Mouse (Mus musculus) cerebellum, adult 18-20 months (tissue): ENCODE results near the gene Nfat5.

Source experiments
- DNase-seq, 2 experiments: peaks; one replicate each; pipeline ENCODE4 v3.0.0; 2021

The Nfat5 gene

DNA sequence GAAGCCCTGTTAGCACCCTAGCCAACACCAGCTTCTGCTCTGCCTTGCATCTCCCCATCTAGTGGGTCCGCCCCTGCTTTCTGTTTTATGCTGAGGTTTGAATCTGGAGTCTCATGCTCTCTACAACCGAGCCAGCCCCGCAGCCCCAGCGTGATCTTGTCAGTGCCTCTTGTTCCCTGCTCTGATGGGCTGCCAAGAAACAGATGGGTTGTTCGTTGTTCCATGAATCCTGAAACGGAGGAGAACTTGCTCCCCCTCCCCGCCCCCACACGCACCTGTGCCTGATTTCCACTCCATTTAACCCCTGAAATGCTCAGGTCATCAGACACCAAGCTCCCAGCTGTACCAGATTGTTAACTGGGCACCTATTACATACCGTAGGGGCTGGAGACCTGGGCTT lies 106.2 kb downstream of the Nfat5 start:
- DNase-seq: peak; percentile 74 to 77

DNA sequence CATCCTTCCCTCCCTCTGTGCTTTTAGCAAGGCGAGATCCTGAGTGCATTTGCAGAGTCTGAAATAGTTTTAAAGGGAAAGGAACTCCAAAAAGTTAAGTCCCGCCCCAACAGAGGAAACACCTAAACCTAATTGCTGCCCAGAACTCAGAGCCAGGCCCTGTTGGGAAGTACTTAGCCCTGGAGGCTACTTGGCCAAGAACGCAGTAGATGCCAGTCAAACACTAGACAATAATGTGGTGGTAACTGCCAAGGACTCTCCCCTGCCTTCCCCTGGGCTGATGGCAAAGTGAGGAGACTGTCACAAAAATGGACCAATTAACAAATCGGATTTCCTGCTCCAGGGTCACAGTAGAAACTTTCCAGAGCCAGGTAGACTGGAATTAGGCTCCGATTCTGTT lies 108.6 kb downstream of the Nfat5 start:
- no peak for DNase-seq

DNA sequence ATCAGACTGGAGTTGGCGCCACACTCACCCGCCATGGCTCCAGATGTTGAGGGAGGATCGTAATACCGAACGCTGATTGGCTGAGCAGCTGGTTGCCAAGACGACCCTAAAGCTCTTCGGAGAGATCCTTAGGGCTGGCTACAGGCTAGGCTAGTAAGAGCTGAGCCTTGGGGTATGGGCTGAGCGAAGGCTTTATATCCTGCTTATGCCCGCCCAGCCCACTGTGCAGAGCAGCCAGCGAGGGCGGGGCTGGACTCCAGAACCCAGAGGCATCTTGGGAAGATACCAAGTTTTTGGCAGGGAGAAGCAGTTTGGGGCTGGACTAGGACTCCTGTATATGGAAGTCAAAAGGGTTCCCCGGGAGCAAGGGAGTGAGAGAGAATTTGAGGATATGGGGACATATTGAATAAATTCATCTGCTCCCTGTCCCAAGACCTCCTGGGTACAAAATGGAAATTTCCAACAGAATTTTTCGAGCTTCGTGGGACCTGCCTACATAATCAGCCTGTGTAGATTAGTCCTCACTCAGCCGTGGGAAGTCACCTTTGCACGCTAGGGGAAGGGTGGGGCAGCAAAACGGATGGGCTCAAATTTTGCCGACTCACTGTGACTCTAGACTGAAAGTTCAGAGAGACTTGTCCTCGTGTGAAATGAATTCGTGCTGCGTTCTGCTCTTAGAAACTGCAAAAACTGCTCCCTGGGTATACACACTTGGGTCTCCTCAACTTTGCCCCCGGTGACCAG lies 109.9 kb downstream of the Nfat5 start, which contains the start of gene Nqo1:
Nqo1 (minus strand) TSS at position 169 of the 744 bp plus-strand sequence.
- peak; percentile 66 to 67 for DNase-seq

DNA sequence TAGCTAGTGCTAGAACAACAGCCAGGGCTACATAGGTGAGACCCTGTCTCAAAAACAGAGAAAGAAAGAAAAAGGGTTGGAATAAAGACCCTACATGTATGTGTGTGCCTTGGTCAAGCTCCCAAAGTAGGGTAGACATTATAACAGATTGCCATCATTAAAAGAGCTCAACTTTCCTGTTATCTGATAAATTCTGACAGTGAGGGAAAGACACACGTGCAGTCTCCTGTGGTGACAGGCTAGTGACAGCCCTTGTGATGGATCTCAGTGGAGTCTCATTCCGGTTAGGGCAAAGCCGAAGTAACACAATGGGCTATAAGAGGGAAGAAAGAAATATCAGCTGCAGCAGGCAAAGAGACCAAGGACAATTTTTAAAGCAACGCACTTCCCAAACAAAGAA lies 110.8 kb downstream of the Nfat5 start:
- no peak for DNase-seq

DNA sequence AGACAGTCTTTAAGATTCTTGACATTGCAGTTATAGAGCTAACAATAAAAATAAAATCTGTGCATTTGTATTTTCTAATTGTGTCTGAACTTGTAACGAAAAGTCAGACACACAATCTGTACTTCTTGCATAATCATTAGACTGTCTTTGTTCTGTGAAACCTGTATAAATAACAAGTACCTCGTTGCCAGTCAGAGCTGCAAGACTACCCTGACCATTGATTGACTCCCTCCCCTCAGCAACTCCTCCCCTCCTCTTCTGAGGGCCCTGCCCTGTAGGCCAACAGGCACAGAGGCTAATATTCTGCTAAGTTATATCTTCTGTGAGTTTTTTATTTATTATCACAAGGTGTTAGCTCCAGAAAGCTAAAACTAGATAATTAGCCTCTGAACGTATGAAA lies 112.7 kb downstream of the Nfat5 start:
- DNase-seq: no peak

DNA sequence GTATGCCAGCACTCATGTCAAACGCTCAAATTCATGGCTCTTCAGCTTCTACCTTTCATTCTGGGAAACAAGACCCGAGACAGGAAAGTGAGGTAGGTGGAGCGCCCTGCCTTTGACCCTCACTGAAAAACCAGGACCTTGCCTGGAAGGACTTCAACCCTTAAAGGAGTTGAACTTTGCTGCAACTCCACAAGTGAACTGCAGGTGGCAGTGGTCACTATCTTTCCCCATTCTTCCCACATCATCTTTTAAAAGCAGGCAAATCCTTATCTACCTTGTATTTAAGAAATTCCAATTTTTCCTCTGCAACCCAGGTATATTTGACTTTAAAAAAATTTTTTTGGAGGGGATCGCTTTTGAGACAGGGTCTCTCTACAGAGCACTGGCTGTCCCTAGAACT lies 118.1 kb downstream of the Nfat5 start:
- no peak for DNase-seq

DNA sequence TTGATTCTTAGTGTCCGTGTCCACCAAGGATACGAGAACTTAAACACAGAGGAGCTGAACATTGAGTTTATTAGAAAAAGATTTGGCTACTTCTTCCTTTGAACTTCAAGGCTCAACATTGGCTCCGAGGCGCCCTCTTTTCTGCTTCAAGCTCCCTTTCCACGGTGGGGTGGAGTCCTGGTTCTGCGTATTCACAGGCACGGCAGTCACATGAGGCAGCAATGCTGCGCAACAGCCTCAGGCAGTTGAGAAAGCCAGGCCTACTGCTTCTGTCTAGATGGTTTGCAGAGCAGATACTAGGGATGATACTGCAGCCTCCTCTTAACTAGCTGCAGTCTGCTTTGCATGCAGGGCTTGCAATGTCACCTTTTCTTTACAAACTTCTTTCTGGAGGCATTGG lies 119.3 kb downstream of the Nfat5 start:
- no peak for DNase-seq

DNA sequence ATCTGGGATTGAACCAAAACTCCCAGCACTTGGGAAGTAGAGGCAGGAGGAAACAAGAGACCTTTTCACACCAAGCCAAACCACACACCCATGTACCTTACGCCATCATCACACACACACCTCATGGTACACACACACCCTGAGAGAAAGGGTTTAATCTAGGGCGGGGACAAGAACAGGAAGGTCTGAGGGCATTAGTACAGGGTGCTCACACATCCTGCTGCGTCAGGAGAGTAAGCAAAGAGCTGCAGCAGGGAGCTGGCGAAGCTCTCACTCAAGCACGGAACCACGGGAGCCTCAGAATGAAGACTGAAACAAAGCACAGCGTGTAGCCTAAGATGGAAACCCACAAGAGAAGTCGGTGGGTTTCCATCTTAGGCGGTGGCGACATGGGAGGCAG lies 120.6 kb downstream of the Nfat5 start:
- no peak for DNase-seq

DNA sequence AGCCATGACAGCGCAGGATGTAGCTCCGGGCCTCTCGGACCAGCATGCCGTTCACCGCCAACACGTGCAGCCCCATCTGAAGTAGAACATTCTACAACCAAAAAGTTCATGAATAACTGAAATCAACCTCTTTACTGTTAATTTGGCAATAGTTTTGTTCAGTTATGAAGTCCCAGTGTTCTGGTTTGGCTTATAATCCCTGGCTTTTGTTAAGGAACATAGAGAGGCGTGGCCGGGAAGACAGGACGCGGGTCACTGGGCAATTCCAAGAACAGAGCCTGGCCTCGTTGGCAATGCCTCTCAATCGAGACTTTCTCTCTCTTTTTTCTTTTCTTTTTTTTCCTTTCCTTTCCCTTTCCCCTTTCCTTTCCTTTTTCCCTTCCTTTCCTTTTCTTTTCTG lies 123.7 kb downstream of the Nfat5 start:
- no peak for DNase-seq

DNA sequence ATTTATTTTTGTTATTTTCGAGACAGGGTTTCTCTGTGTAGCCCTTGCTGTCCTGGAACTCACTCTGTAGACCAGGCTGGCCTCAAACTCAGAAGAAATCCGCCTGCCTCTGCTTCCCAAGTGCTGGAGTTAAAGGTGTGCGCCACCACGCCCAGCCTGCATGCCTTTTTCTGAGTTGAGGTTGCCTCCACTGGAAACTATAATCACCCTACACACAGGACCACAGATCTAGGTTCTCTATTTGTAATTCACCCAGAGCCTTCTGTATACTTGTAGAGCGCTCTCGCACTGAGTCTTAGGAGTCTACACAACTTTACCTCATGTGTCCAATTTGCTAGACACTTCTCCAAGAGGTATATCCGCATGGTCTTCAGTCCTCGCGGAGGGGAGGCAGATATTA lies 130.9 kb downstream of the Nfat5 start:
- DNase-seq: no peak

DNA sequence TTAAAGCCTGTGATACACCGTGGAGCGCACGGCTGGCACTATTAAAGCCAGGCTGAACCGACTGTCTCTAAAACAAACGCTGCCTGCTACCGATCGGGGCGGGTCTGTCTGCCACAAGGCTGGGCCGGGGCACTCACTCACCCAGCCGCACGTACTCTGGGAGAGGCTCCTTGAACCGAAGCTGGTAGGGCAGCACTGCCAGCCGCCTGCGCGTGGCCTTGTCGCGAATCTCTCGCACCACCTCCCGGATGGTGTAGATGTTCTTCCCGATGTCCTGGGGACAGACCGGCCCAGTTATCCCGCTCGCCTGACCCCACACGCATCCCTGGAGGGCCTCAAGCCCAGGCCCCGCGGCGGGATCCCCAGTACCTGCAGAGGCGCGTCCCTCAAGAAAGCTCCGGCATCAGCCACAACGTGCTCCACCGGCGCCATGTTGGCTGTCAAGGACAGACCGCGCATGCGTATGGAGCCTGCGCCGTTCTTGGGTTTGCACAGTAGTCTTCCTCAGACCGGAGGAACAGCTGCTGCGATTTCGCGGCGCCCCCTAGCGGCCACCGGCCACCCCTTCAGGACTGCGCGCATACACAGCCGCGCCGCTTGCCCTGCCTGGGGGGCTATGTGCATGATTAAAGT lies 131.4 kb downstream of the Nfat5 start, which contains the start of gene Nob1:
Nob1 (minus strand) TSS at position 455 of the 633 bp plus-strand sequence.
- DNase-seq: peak; percentile 97 to 98

DNA sequence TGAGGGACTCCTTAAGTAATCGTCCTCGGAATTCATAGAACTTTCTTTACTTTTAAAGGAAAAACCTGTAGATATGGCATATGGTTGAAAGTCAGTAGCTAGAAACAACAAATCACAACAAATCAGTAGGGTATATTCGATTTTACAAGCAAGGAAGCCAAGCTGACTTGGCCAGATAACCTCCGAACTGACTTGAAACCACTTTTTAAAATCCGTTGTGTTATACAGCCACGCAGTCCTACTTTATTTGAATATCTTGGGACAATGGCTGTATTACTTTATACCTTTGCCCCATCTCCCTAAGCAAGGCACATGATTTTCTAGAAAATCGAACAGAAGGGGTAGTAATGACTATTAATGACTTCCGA lies 131.9 kb downstream of the Nfat5 start:
- DNase-seq: no peak
